Mouse (Mus musculus) spleen, postnatal 0 days (tissue): ENCODE measurements around the gene 6030498E09Rik. TPM values are rescaled to one million over a fixed set of nuclear protein-coding genes. Genes with fewer than 3 reads are reported as not detected.

Experiments
- polyA plus RNA-seq: library from polyadenylated mRNA; unstranded; fragments of >200 nt; fragmentation: Nextera tagmentation; extraction: Ambion mirVana; gene quantifications from 2 replicates; pipeline ENCODE4 v1.2.1, GENCODE M21; 2015

Gene 6030498E09Rik
- polyA plus RNA-seq: 0.17 and 0.23 TPM in 2 replicates

DNA sequence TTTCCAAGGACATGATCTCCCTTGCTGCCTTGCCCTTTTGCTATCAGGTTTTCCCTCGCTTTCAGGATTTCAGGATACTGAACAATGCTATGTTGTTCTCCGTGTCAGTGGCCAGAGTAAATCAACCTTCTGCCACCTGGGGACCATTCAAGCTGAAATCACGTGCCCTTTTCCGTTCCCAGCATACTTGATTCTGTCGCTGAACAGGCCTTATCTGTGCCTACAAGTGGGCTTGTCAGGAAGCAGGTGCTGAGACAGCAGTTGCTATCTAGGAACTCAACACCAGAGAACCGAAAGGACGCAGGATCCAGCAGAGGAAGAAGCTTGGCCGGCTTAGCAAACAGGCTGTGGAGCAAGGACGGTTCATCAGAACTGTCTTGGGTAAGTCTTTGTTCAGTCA is at the start of gene 6030498E09Rik:
TSS of gene 6030498E09Rik (plus strand) at position 194 of the 400 bp plus-strand sequence.

Other genes with a start within 250 kb of the 6030498E09Rik start
- 11.5 and 11.6 TPM in 2 replicates for gene Cul4b, start 196.5 kb upstream of the 6030498E09Rik start, polyA plus RNA-seq
- 71.3 and 77.6 TPM in 2 replicates for gene Mcts1, start 172.1 kb upstream of the 6030498E09Rik start, polyA plus RNA-seq
- 16.3 and 19.3 TPM in 2 replicates for gene C1galt1c1, start 137.6 kb upstream of the 6030498E09Rik start, polyA plus RNA-seq